Mouse (Mus musculus) small intestine, adult 2 months (tissue): ENCODE data around the gene Ncor1. TPM values are rescaled to one million over a fixed set of nuclear protein-coding genes. Genes with fewer than 3 reads are reported as not detected.

Experiments used
- H3K27ac ChIP-seq: fragments of 200-500 bp; 2 replicates; pipeline ENCODE4 v1.5.1; 2012; ENCODE audit warnings: low read depth, low read length, control low read depth, inconsistent platforms; ENCODE audit not compliant: insufficient read depth
- H3K27me3 ChIP-seq: fragments of 200-500 bp; 2 replicates; pipeline ENCODE4 v1.6.1; 2012; ENCODE audit warnings: mild to moderate bottlenecking, moderate library complexity, low read length, inconsistent platforms; ENCODE audit not compliant: control insufficient read depth, insufficient read depth
- H3K36me3 ChIP-seq: fragments of 200-500 bp; 2 replicates; pipeline ENCODE4 v1.6.1; 2012; ENCODE audit warnings: mild to moderate bottlenecking, low read length, control low read depth, inconsistent platforms; ENCODE audit not compliant: control insufficient read depth, insufficient read depth
- H3K4me1 ChIP-seq: fragments of 200-500 bp; 2 replicates; pipeline ENCODE4 v1.6.1; 2012; ENCODE audit warnings: low read length, inconsistent platforms, mixed read lengths; ENCODE audit not compliant: control insufficient read depth, insufficient read depth, insufficient read length
- H3K4me3 ChIP-seq: fragments of 200-500 bp; 2 replicates; pipeline ENCODE4 v1.5.1; 2012; ENCODE audit warnings: low read depth, mild to moderate bottlenecking, control low read depth, inconsistent platforms, low read length, moderate library complexity
- CTCF ChIP-seq: fragments of 200-500 bp; IDR thresholded peaks from 2 replicates; pipeline ENCODE4 v1.5.1; 2012; ENCODE audit warnings: low read depth, mild to moderate bottlenecking, control low read depth, inconsistent platforms, low read length, moderate library complexity, mixed read lengths; ENCODE audit not compliant: insufficient replicate concordance, insufficient read length; ENCODE audit errors: extremely low read depth
- POLR2A ChIP-seq: fragments of 200-500 bp; IDR thresholded peaks from 2 replicates; pipeline ENCODE4 v1.6.1; 2012; ENCODE audit warnings: low read depth, mild to moderate bottlenecking, control low read depth, inconsistent platforms, low read length, moderate library complexity
- WGBS: fragments of 180-500 bp; shearing (Covaris S2); methylation state at CpG from one replicate; pipeline ENCODE4 v1.1.7; 2018; 5-methylcytosine and 5-hydroxymethylcytosine counted together
- polyA plus RNA-seq: library from polyadenylated mRNA; depleted of rRNA; stranded (reverse); fragments of >200 nt; gene quantifications from 2 replicates; pipeline ENCODE4 v1.2.3, GENCODE M21; 2012

Gene Ncor1
- polyA plus RNA-seq, 1 experiment, result 130 TPM

- H3K27ac ChIP-seq, result no peak overlapping the region
- no peaks in the 10 kb centered on the region; the same call in 1 of the 2 replicates for H3K4me1 ChIP-seq
- peaks cover 61% of the 10 kb centered on the region for H3K36me3 ChIP-seq
- H3K27me3 ChIP-seq, result no peaks in the 10 kb centered on the region
- TF ChIP-seq POLR2A (no peak), CTCF (no peak)
- H3K4me3 ChIP-seq, result no peak overlapping the region
These were observed 88.4 kb downstream of the Ncor1 start for GRCm38 (mm10) chr11:62369924-62370323.

GRCm38 (mm10) chr11:62366879-62367278 lies 91.5 kb downstream of the Ncor1 start:
- Histone ChIP-seq H3K27ac (no peak overlapping the region), H3K36me3 (peaks cover 52% of the 10 kb centered on the region), H3K27me3 (no peaks in the 10 kb centered on the region), H3K4me1 (no peaks in the 10 kb centered on the region), H3K4me3 (no peak overlapping the region)
- TF ChIP-seq CTCF, result no peak
- no peak for TF ChIP-seq POLR2A
- WGBS, result 88% methylated on average over 6 of the region's 6 CpGs

DNA sequence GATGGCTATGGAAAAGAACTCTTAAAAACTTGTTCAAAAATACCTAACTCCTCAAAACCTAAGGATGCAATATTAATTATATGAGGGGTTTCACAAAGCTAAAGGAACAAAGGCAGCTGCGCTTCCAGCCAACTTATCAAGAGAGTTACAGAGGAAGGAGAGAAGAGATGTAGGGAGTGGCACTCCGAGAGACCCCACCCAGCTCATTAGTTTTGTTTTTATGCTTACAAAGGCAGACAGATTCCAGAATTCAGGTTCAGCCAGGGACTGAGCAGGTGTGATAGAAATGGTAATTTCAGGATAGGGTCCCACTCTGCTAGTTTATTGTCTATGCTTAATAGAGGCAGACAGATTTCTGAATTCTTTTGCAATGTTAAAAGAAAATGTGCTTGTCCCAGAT lies 103.1 kb downstream of the Ncor1 start:
- H3K27ac ChIP-seq, result no peak overlapping the region
- peaks cover 60% of the 10 kb centered on the region for H3K36me3 ChIP-seq
- WGBS, result 89% methylated on average over 2 of the region's 2 CpGs
- no peaks in the 10 kb centered on the region for H3K4me1 ChIP-seq
- no peak for TF ChIP-seq POLR2A
- no peak for TF ChIP-seq CTCF
- H3K4me3 ChIP-seq, result no peak overlapping the region
- H3K27me3 ChIP-seq, result no peaks in the 10 kb centered on the region

GRCm38 (mm10) chr11:62351948-62352347 lies 106.4 kb downstream of the Ncor1 start:
- WGBS, result 74% methylated on average over 4 of the region's 4 CpGs
- H3K4me3 ChIP-seq, result no peak overlapping the region
- no peak overlapping the region for H3K27ac ChIP-seq
- TF ChIP-seq CTCF, result no peak
- no peak for TF ChIP-seq POLR2A
- no peaks in the 10 kb centered on the region for H3K27me3 ChIP-seq
- no peaks in the 10 kb centered on the region for H3K4me1 ChIP-seq
- peaks cover 68% of the 10 kb centered on the region for H3K36me3 ChIP-seq

DNA sequence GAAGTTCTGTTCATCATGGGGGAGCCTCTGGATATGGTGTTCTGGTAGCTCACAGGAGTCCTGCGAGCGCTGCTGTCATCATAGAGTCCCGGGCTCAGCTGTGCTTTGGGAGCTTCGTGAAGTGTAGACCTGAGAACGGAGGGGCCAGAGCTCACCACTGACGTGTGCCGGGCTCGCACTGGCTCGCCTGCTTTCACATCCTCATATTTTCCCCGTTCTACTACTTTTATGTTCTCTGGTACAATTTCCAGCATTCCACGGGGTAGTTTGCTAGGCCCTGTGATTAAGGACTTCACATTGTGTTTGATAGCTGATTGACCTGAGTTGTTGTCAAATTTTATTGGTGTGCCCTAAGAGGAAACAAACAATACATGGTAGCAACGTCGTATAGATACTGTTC lies 115.3 kb downstream of the Ncor1 start:
- 85% methylated on average over 13 of the region's 13 CpGs for WGBS
- H3K27ac ChIP-seq, result no peak overlapping the region
- H3K4me1 ChIP-seq, result no peaks in the 10 kb centered on the region
- no peaks in the 10 kb centered on the region for H3K27me3 ChIP-seq
- peaks cover 52% of the 10 kb centered on the region for H3K36me3 ChIP-seq
- no peak overlapping the region for H3K4me3 ChIP-seq
- TF ChIP-seq POLR2A (no peak), CTCF (no peak)

DNA sequence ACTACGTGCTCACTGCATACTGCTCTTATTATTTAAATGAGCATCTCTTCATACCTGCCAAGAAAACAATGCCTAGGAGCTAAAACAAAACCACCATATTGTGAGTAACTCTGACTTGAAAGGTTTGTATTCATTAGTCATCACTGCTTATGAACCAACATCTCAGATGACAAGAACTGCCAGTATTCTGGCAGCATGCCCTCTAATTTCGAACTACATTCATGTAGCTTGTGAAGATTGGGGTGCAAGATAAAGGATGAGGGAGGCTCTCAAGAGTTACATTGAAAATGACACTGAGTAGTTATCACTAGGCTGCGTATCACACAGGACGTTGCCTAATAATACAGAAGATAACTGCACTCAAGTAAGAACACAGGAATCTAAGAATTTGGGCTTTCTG lies 126.1 kb downstream of the Ncor1 start:
- Histone ChIP-seq H3K36me3 (peaks cover 77% of the 10 kb centered on the region), H3K4me1 (no peaks in the 10 kb centered on the region), H3K4me3 (no peak overlapping the region), H3K27me3 (no peaks in the 10 kb centered on the region), H3K27ac (no peak overlapping the region)
- TF ChIP-seq CTCF (no peak), POLR2A (no peak)
- 85% methylated on average over 4 of the region's 4 CpGs for WGBS

DNA sequence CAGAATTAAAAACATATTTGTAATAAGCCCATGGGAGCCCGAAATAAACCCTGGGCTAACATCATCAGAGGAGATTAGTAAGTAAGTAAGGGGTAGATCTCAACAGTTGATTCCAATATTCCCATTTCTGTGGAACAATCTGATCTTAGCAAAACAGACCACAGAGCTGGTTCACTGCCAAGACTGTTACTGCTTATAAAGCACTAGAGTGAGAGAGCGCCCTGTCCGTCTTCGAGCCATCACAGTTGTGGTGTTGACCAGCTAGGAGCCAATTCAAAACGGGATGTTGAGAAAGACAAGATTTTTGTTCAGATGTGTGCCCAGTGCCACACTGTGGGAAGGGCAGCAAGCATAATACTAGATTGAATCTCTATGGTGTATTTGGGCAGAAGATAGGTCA lies 127.2 kb downstream of the Ncor1 start:
- Histone ChIP-seq H3K4me3 (no peak overlapping the region), H3K27ac (no peak overlapping the region), H3K4me1 (no peaks in the 10 kb centered on the region), H3K36me3 (peaks cover 78% of the 10 kb centered on the region), H3K27me3 (no peaks in the 10 kb centered on the region)
- TF ChIP-seq CTCF (no peak), POLR2A (no peak)
- 85% methylated on average over 5 of the region's 5 CpGs for WGBS

GRCm38 (mm10) chr11:62323659-62324058 lies 134.7 kb downstream of the Ncor1 start:
- H3K36me3 ChIP-seq, result peaks cover 76% of the 10 kb centered on the region
- TF ChIP-seq CTCF, result no peak
- TF ChIP-seq POLR2A, result no peak
- WGBS, result 90% methylated on average over 3 of the region's 3 CpGs
- H3K4me3 ChIP-seq, result no peak overlapping the region
- H3K4me1 ChIP-seq, result no peaks in the 10 kb centered on the region
- no peak overlapping the region for H3K27ac ChIP-seq
- no peaks in the 10 kb centered on the region for H3K27me3 ChIP-seq

GRCm38 (mm10) chr11:62320097-62320496 lies 138.2 kb downstream of the Ncor1 start:
- H3K27ac ChIP-seq, result no peak overlapping the region
- no peak overlapping the region for H3K4me3 ChIP-seq
- no peaks in the 10 kb centered on the region for H3K4me1 ChIP-seq
- 39% methylated on average over 3 of the region's 3 CpGs for WGBS
- no peaks in the 10 kb centered on the region for H3K27me3 ChIP-seq
- peaks cover 73% of the 10 kb centered on the region for H3K36me3 ChIP-seq
- TF ChIP-seq POLR2A (no peak), CTCF (no peak)
